Mouse (Mus musculus): ENCODE data around the gene Ifi47.

DNA sequence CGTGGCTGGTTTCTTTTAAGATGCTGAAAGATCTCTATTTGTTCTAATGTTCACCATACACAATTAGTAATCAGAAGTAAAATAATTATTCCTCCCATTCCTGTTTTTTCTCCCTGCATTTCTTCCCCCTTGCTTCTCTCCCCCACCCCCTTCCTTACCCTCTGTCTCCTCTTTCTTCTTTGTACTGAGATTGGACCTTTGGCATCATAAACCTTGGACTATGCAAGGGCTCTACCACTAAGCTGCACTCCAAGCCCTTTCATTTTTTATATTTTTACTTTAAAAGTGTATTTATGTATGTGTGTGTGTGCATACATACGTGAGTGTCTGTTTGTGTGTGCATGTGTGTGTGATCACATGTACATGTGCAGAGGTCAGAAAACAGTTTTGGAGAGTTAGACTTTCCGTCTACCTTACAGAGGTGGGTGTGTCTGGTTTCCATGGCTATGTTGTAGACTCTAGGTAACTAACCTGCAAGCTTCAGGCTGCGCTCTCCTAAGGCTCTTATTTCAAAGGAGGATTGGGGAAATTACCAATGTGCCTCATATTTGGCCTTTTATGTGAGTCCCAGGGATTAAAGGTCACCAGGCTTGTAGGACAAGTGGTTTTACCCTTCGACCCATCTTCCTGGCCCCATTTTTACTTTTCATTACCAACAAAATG is 12.7 kb downstream of the Ifi47 start:
- TF ChIP-seq ZC3H11A (IDR thresholded peaks at IDR 0.05; ENCODE audit: borderline replicate concordance, low read depth, low read length) = no peak
- TF ChIP-seq MAFK (IDR thresholded peaks at IDR 0.05; ENCODE audit: insufficient read depth, low read depth, low read length) = no peak
